Mouse (Mus musculus): Measurements from ENCODE around the gene Caml.

GRCm38 (mm10) chr13:55668550-55668949 lies 45.7 kb downstream of the Caml start:
- TF ChIP-seq CTCF (conservative IDR thresholded peaks at IDR 0.05; ENCODE audit: low read length) (peak; percentile 94), NANOG (IDR thresholded peaks at IDR 0.05; ENCODE audit: borderline replicate concordance, low read length) (no peak), POU5F1 (IDR thresholded peaks at IDR 0.05; ENCODE audit: borderline replicate concordance, low read length) (no peak)
